Mouse (Mus musculus) neural tube, embryonic 11.5 days (tissue): ENCODE measurements at regions not wholly inside any gene's neighbourhood (a gene's known extent, or its start where the extent isn't known, plus 50 kb on each side); places are given as distances from the start of the nearest gene placed in this dataset.

Experiments
- ATAC-seq: fragments of 200-750 bp; cut with Nextera tagmentation; 2 replicates; pipeline ENCODE4 v1.8.0; 2017; ENCODE audit warnings: moderate number of reproducible peaks, mild to moderate bottlenecking, moderate TSS enrichment, moderate library complexity; ENCODE audit not compliant: insufficient read depth, low FRiP score, low TSS enrichment
- DNase-seq: peaks from one replicate; pipeline ENCODE4 v3.0.0-alpha.2; 2015; ENCODE audit warnings: low spot score
- H3K27ac ChIP-seq: fragments of 300-500 bp; sonication (generic); 2 replicates; pipeline ENCODE4 v1.5.1; 2014; ENCODE audit warnings: low read depth, mild to moderate bottlenecking, low read length
- H3K27me3 ChIP-seq: fragments of 300-500 bp; sonication (generic); 2 replicates; pipeline ENCODE4 v1.6.1; 2014; ENCODE audit warnings: mild to moderate bottlenecking, low read length, mixed read lengths; ENCODE audit not compliant: control insufficient read depth, insufficient read depth
- H3K36me3 ChIP-seq: fragments of 300-500 bp; sonication (generic); 2 replicates; pipeline ENCODE4 v1.6.1; 2014; ENCODE audit warnings: mild to moderate bottlenecking, low read length, moderate library complexity, mixed read lengths; ENCODE audit not compliant: control insufficient read depth, insufficient read depth
- H3K4me1 ChIP-seq: fragments of 300-500 bp; sonication (generic); 2 replicates; pipeline ENCODE4 v1.6.1; 2014; ENCODE audit warnings: low read length, mixed read lengths; ENCODE audit not compliant: control insufficient read depth, insufficient read depth
- H3K4me2 ChIP-seq: fragments of 300-500 bp; sonication (generic); 2 replicates; pipeline ENCODE4 v1.6.1; 2014; ENCODE audit warnings: low read depth, mild to moderate bottlenecking, moderate library complexity
- H3K4me3 ChIP-seq: fragments of 300-500 bp; sonication (generic); 2 replicates; pipeline ENCODE4 v1.5.1; 2014; ENCODE audit warnings: low read depth, low read length
- H3K9ac ChIP-seq: fragments of 300-500 bp; sonication (generic); 2 replicates; pipeline ENCODE4 v1.6.1; 2014; ENCODE audit warnings: mild to moderate bottlenecking, low read length
- H3K9me3 ChIP-seq: fragments of 300-500 bp; sonication (generic); 2 replicates; pipeline ENCODE4 v1.6.1; 2016; ENCODE audit warnings: low read length; ENCODE audit not compliant: control insufficient read depth
- WGBS: fragments of 180-500 bp; shearing (Covaris S2); extraction: QIAGEN DNeasy Blood & Tissue Kit; methylation state at CpG from one replicate; pipeline ENCODE4 v1.1.7; 2014; 5-methylcytosine and 5-hydroxymethylcytosine counted together

- Histone ChIP-seq H3K9ac (no peak overlapping the region), H3K4me2 (no peak overlapping the region), H3K9me3 (no peaks in the 10 kb centered on the region), H3K4me3 (no peak overlapping the region), H3K27ac (no peak overlapping the region), H3K27me3 (no peaks in the 10 kb centered on the region), H3K36me3 (no peaks in the 10 kb centered on the region), H3K4me1 (no peaks in the 10 kb centered on the region)
- DNase-seq (no peak), ATAC-seq (no peak)
- WGBS, result 80% methylated on average over 8 of the region's 8 CpGs
Measured at GRCm38 (mm10) chr13:107720874-107721574, 323.2 kb upstream of the Smim15 start.

DNA sequence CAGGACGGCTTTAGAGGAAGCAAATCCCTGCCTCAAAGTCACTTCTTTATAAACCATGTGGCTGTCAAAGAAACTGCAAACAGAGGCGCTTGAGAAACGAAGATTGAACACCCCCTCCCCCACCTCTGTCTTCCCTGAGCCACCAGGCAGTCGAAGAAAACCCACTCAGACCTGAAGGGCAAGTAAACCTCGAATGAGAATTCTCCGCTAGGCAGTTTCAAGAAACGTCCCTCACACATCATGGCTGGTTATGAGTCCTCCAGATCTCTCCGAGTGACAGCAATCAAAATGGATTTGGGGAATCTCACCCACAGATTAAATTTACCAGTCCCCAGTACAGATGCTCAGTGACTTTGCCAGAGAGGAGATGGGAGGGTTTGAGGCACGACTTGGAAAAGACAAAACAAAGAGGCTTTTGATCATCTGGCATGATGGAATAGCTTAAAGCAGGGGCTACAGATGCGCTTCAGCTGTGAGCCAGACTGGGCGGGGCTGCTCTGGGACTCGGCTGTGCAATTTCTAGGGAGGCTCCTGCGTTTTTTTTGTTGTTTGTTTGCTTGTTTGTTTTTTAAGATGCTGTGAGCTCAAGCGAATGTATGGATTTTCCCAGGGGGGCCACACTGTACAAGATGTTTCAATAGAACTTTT lies 325.1 kb upstream of the Smim15 start:
- ATAC-seq (no peak), DNase-seq (no peak)
- Histone ChIP-seq H3K27me3 (no peaks in the 10 kb centered on the region), H3K4me1 (no peaks in the 10 kb centered on the region), H3K27ac (no peak overlapping the region), H3K4me3 (no peak overlapping the region), H3K9me3 (no peaks in the 10 kb centered on the region), H3K4me2 (no peak overlapping the region), H3K36me3 (no peaks in the 10 kb centered on the region), H3K9ac (no peak overlapping the region)
- WGBS, result 50% methylated on average over 14 of the region's 14 CpGs

DNA sequence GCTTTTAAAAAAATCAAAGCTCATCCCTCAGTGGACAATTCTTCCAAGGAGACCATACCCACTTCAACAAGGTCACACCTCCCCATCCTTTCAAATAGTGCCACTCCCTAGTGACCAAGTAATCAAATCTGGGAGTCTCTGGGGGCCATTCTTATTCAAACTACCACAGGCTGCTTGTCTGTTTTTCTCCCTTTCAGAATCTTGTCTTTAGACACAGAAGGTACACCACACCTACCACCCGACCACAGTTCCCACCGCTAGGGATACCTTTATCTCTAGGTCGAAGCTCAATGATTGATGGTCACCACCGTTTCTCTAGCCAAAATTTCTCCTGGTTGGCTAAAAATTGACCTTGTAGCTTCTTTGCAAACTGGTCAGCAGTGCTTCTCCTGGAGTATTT lies 328.6 kb upstream of the Smim15 start:
- no peaks in the 10 kb centered on the region for H3K4me1 ChIP-seq
- H3K27ac ChIP-seq, result no peak overlapping the region
- H3K9me3 ChIP-seq, result no peaks in the 10 kb centered on the region
- H3K36me3 ChIP-seq, result no peaks in the 10 kb centered on the region
- 87% methylated on average over 4 of the region's 4 CpGs for WGBS
- ATAC-seq (no peak), DNase-seq (no peak)
- no peak overlapping the region for H3K4me2 ChIP-seq
- no peak overlapping the region for H3K9ac ChIP-seq
- H3K4me3 ChIP-seq, result no peak overlapping the region
- H3K27me3 ChIP-seq, result no peaks in the 10 kb centered on the region

DNA sequence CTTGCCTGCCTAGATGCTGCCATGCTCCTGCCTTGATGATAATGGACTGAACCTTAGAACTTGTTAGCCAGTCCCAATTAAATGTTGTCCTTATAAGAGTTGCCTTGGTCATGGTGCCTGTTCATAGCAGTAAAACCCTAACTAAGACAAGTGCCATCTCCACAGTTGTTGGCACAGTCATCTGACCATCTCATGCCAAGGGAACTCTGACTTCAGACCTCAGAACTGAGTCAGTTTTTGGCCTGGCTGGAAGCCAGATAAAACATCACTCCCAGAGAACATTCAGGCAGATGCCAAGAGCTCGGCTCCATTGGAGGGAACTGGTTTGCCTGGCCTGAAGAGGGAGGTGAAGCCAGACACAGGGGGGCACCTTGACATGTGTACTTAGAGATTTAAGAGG lies 330.2 kb upstream of the Smim15 start:
- Histone ChIP-seq H3K4me3 (no peak overlapping the region), H3K36me3 (no peaks in the 10 kb centered on the region), H3K9ac (no peak overlapping the region), H3K27me3 (no peaks in the 10 kb centered on the region), H3K4me2 (no peak overlapping the region), H3K27ac (no peak overlapping the region), H3K4me1 (no peaks in the 10 kb centered on the region), H3K9me3 (no peaks in the 10 kb centered on the region)
- DNase-seq (no peak), ATAC-seq (no peak)
- WGBS, result 86% methylated on average over 1 of the region's 1 CpGs

DNA sequence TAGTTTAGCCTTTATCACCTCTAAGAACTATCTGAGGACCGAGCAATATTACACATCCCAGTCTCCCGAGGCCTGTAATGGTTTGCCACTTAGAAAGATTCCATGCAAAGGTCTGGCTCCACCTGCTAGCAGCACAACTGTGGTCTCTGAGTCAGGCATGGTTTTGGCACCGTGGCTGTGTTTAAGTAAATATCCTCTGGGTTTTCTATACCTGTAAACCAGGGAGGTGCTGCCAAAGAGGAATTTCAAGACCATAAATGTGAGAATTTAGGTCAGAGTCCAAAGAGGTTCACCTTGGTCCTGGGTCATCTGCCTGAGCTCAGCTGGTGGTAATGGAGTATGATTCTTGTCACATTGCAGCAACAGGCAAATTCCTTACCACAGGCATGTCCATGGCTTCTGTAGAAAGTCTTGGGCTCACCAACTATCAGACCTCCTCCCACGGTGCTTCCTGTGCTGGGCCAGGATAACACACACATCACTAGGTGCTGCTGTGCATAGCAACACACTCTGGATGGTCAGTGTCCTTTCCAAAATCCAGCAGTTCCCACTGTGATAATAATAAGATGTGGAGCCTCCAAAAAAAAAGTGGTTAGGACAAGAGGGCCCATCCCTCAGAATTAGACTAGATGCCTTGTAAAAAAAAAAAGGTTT lies 332.8 kb upstream of the Smim15 start:
- Histone ChIP-seq H3K27me3 (no peaks in the 10 kb centered on the region), H3K4me2 (no peak overlapping the region), H3K27ac (no peak overlapping the region), H3K4me3 (no peak overlapping the region), H3K36me3 (no peaks in the 10 kb centered on the region), H3K9me3 (no peaks in the 10 kb centered on the region), H3K9ac (no peak overlapping the region), H3K4me1 (no peaks in the 10 kb centered on the region)
- ATAC-seq, result no peak
- 89% methylated on average over 4 of the region's 4 CpGs for WGBS
- no peak for DNase-seq

DNA sequence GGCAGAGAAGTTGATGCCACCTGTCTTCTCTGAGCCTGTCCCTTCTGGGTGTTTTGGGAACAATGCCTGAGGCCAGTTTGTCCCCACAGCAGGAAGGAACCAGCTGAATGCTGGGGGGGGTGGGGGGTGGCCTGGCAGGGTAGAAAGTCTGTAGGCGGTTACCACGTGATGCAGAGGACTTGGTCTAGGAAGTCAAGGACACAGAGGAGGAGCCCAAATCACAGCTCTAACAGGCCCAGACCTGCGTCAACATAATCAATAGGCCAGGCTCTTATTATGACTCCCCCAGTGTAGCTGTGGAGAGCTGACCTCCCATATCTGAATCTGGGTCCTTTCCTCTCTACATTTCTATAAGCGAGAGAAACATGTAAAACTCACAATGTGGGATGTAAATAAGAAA lies 333.9 kb upstream of the Smim15 start:
- H3K4me2 ChIP-seq, result no peak overlapping the region
- H3K4me1 ChIP-seq, result no peaks in the 10 kb centered on the region
- 88% methylated on average over 4 of the region's 4 CpGs for WGBS
- H3K4me3 ChIP-seq, result no peak overlapping the region
- no peak overlapping the region for H3K9ac ChIP-seq
- H3K9me3 ChIP-seq, result no peaks in the 10 kb centered on the region
- DNase-seq (no peak), ATAC-seq (no peak)
- no peaks in the 10 kb centered on the region for H3K27me3 ChIP-seq
- no peaks in the 10 kb centered on the region for H3K36me3 ChIP-seq
- H3K27ac ChIP-seq, result no peak overlapping the region

- Histone ChIP-seq H3K4me3 (no peak overlapping the region), H3K4me2 (no peak overlapping the region), H3K27me3 (no peaks in the 10 kb centered on the region), H3K36me3 (no peaks in the 10 kb centered on the region), H3K9me3 (no peaks in the 10 kb centered on the region), H3K4me1 (no peaks in the 10 kb centered on the region), H3K27ac (no peak overlapping the region), H3K9ac (no peak overlapping the region)
- ATAC-seq (no peak), DNase-seq (no peak)
- WGBS, result 49% methylated on average over 2 of the region's 2 CpGs
Measured at GRCm38 (mm10) chr13:107709828-107710227, 334.4 kb upstream of the Smim15 start.

DNA sequence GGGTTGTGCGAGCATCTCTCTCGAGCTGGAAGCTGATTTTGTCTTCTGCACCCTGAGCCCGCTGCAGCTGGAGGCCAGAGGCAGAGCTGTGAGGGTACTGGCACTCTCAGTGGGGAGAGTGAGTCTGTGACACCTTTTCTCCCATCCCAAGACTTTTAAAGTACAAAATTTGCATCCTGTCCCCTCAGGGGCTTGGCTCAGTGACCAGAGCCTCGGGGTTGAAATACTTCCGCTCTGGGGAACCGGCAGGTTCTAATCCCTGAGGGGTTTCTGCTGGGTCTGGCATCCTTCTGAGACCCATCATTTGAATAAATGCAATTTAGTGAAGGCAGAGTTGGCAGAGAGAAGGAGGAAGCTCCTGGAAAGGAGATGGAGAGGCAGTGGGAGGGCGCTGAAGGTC lies 340.5 kb upstream of the Smim15 start:
- no peak for ATAC-seq
- 0 out of 2 replicates have a peak, but pooled peaks cover 6% of the 10 kb centered on the region for H3K4me1 ChIP-seq
- 50% methylated on average over 7 of the region's 7 CpGs for WGBS

More for the DNA sequence above, 340.5 kb upstream of the Smim15 start:
- no peak for DNase-seq
- no peaks in the 10 kb centered on the region for H3K9me3 ChIP-seq
- no peaks in the 10 kb centered on the region for H3K27me3 ChIP-seq
- no peak overlapping the region for H3K4me2 ChIP-seq
- no peak overlapping the region for H3K9ac ChIP-seq
- H3K4me3 ChIP-seq, result no peak overlapping the region
- no peak overlapping the region for H3K27ac ChIP-seq
- no peaks in the 10 kb centered on the region for H3K36me3 ChIP-seq
